Mouse (Mus musculus): ENCODE results near the gene Troap. TPM values are rescaled to one million over a fixed set of nuclear protein-coding genes. Genes with fewer than 3 reads are reported as not detected.
A peak's percentile ranks its signal among the peaks of the same experiment; 100 is the strongest.

Gene Troap
- polyA plus RNA-seq, 3 experiments from 2014 or later = 0.92 to 9.3 (median 1.1) TPM

- no peak for ATAC-seq
Measured at GRCm38 (mm10) chr15:99087253-99088075, 13.1 kb downstream of the Troap start, which contains the start of gene C1ql4. TSS of gene C1ql4 (minus strand) at chr15:99087817.

GRCm38 (mm10) chr15:99088292-99088691 lies 13.9 kb downstream of the Troap start:
- ATAC-seq = peak; percentile 95

GRCm38 (mm10) chr15:99089069-99089468 lies 14.7 kb downstream of the Troap start:
- ATAC-seq = no peak

GRCm38 (mm10) chr15:99092870-99093269 lies 18.5 kb downstream of the Troap start, which contains the start of gene Dnajc22:
TSS of gene Dnajc22 (plus strand) at chr15:99093170.
- ATAC-seq = no peak

GRCm38 (mm10) chr15:99093291-99094258 lies 19.2 kb downstream of the Troap start:
- peak; percentile 14 for ATAC-seq

GRCm38 (mm10) chr15:99094631-99095270 lies 20.4 kb downstream of the Troap start:
- no peak for ATAC-seq

GRCm38 (mm10) chr15:99095356-99095755 lies 21.0 kb downstream of the Troap start:
- ATAC-seq = no peak

GRCm38 (mm10) chr15:99096061-99096793 lies 21.9 kb downstream of the Troap start:
- no peak for ATAC-seq

- ATAC-seq = no peak
Measured at GRCm38 (mm10) chr15:99096831-99097500, 22.6 kb downstream of the Troap start.

GRCm38 (mm10) chr15:99097840-99098492 lies 23.6 kb downstream of the Troap start:
- ATAC-seq = no peak

- ATAC-seq = no peak
Measured at GRCm38 (mm10) chr15:99098493-99098861, 24.1 kb downstream of the Troap start.

GRCm38 (mm10) chr15:99099139-99099556 lies 24.8 kb downstream of the Troap start:
- no peak for ATAC-seq

GRCm38 (mm10) chr15:99099984-99100383 lies 25.6 kb downstream of the Troap start:
- ATAC-seq = no peak

- no peak for ATAC-seq
Measured at GRCm38 (mm10) chr15:99105238-99105637, 30.9 kb downstream of the Troap start.

- no peak for ATAC-seq
Measured at GRCm38 (mm10) chr15:99107866-99108265, 33.5 kb downstream of the Troap start.

GRCm38 (mm10) chr15:99111139-99111538 lies 36.8 kb downstream of the Troap start:
- no peak for ATAC-seq

- no peak for ATAC-seq
Measured at GRCm38 (mm10) chr15:99111809-99112208, 37.4 kb downstream of the Troap start.

GRCm38 (mm10) chr15:99112843-99113395 lies 38.5 kb downstream of the Troap start:
- ATAC-seq = no peak

- ATAC-seq = no peak
Measured at GRCm38 (mm10) chr15:99113396-99113975, 39.1 kb downstream of the Troap start.

Data from inflammation-experienced regulatory T-cells, adult 6 months (primary cell).